Mouse (Mus musculus) stomach, postnatal 0 days (tissue): ENCODE data around the gene Prl8a8. TPM values are rescaled to one million over a fixed set of nuclear protein-coding genes. Genes with fewer than 3 reads are reported as not detected.

ENCODE experiments used
- ATAC-seq: fragments of 200-750 bp; cut with Nextera tagmentation; 2 replicates; pipeline ENCODE4 v1.8.0; 2017; ENCODE audit not compliant: low FRiP score, low TSS enrichment
- DNase-seq: peaks from one replicate; pipeline ENCODE4 v3.0.0-alpha.2; 2016; ENCODE audit warnings: low spot score
- H3K27ac ChIP-seq: fragments of 300-500 bp; sonication (generic); replicated peaks from 2 replicates; pipeline ENCODE4 v1.5.1; 2014; ENCODE audit warnings: mild to moderate bottlenecking, control low read depth
- H3K27me3 ChIP-seq: fragments of 300-500 bp; sonication (generic); 2 replicates; pipeline ENCODE4 v1.6.1; 2014; ENCODE audit warnings: low read length; ENCODE audit not compliant: control insufficient read depth, insufficient read depth
- H3K36me3 ChIP-seq: fragments of 300-500 bp; sonication (generic); 2 replicates; pipeline ENCODE4 v1.6.1; 2014; ENCODE audit warnings: low read length, mixed read lengths; ENCODE audit not compliant: control insufficient read depth, insufficient read depth
- H3K4me1 ChIP-seq: fragments of 300-500 bp; sonication (generic); replicated peaks from 2 replicates; pipeline ENCODE4 v1.6.1; 2014; ENCODE audit warnings: antibody characterized with exemption; ENCODE audit not compliant: control insufficient read depth, insufficient read depth
- H3K4me2 ChIP-seq: fragments of 300-500 bp; sonication (generic); replicated peaks from 2 replicates; pipeline ENCODE4 v1.6.1; 2014; ENCODE audit warnings: low read depth, mild to moderate bottlenecking, control low read depth, moderate library complexity
- H3K4me3 ChIP-seq: fragments of 300-500 bp; sonication (generic); 2 replicates; pipeline ENCODE4 v1.5.1; 2014; ENCODE audit warnings: low read depth, low read length, control low read depth
- H3K9ac ChIP-seq: fragments of 300-500 bp; sonication (generic); 2 replicates; pipeline ENCODE4 v1.6.1; 2014; ENCODE audit warnings: mild to moderate bottlenecking, low read length, control low read depth, mixed read lengths
- H3K9me3 ChIP-seq: fragments of 300-500 bp; sonication (generic); 2 replicates; pipeline ENCODE4 v1.6.1; 2016; ENCODE audit warnings: low read length; ENCODE audit not compliant: control insufficient read depth
- CTCF ChIP-seq: IDR thresholded peaks from 2 replicates; pipeline ENCODE4 v1.5.1; 2016; ENCODE audit warnings: antibody characterized with exemption, low read depth, mild to moderate bottlenecking, moderate library complexity
- EP300 ChIP-seq: optimal IDR thresholded peaks from 2 replicates; pipeline ENCODE3; 2016; ENCODE audit warnings: antibody characterized with exemption
- WGBS: fragments of 180-500 bp; shearing (Covaris S2); extraction: QIAGEN DNeasy Blood & Tissue Kit; methylation state at CpG from one replicate; pipeline ENCODE4 v1.1.7; 2014; 5-methylcytosine and 5-hydroxymethylcytosine counted together
- polyA plus RNA-seq: library from polyadenylated mRNA; unstranded; fragments of >200 nt; fragmentation: Nextera tagmentation; extraction: Ambion mirVana; gene quantifications from 2 replicates; pipeline ENCODE4 v1.2.1, GENCODE M21; 2015

Gene Prl8a8
- not detected in 2 replicates for polyA plus RNA-seq

DNA sequence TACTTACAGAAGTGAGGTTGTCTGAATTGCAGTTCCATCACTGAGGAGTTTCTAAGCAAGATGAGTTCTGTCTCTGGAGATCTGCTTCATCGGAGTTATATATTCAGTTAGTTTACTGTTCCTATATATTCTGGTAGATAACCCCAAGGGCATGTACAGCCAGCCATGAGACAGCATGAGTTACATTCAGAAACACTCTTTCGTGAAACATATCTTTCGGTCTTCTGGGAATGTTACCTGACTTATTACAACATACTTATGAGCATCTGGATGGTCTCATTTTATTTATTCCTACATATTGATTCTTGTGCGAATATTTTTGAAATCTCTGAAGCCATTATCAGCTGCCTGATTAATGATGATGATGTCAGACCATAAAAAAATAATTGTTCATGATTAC is at the start of gene Prl8a8:
Gene Prl8a8, minus strand, starts transcription at position 101 of the 400 bp plus-strand sequence.
- 87% methylated on average over 4 of the region's 4 CpGs for WGBS
- ATAC-seq: no peak

DNA sequence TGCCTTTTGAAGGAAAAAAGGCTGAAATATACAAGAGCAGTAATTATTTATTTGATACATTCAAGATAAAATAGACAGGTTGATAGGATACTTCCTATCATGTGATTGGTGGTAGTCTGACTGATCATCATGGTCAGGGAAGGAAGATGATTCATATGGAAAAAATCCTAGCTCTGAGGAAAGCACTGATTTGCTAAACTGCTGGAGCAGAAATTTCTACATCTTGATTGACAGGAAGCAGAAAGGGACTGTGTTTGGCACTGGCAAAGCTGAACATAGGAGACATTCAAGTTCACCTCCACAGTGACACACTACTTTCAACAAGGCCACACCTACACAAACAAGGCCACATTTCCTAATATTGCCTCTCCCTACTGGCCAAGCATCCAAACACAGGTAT is 40.3 kb upstream of the Prl8a8 start:
- no peaks in the 10 kb centered on the region for H3K36me3 ChIP-seq
- no peak overlapping the region for H3K4me3 ChIP-seq
- no peak for DNase-seq
- H3K4me2 ChIP-seq: no peak overlapping the region
- H3K9me3 ChIP-seq: no peaks in the 10 kb centered on the region
- no peak for TF ChIP-seq EP300
- TF ChIP-seq CTCF: no peak
- H3K9ac ChIP-seq: no peak overlapping the region
- H3K4me1 ChIP-seq: no peaks in the 10 kb centered on the region
- H3K27ac ChIP-seq: no peak overlapping the region
- ATAC-seq: no peak
- H3K27me3 ChIP-seq: no peaks in the 10 kb centered on the region

More for the DNA sequence above, at the start of gene Prl8a8:
- Histone ChIP-seq H3K27ac (no peak within 1 kb of the TSS), H3K4me1 (no peaks in the 10 kb centered on the region), H3K9me3 (no peaks in the 10 kb centered on the region), H3K9ac (no peak within 1 kb of the TSS), H3K36me3 (no peaks in the 10 kb centered on the region), H3K27me3 (no peaks in the 10 kb centered on the region), H3K4me2 (no peak within 1 kb of the TSS), H3K4me3 (no peak within 1 kb of the TSS)
- DNase-seq: no peak
- no peak for TF ChIP-seq CTCF
- no peak for TF ChIP-seq EP300

DNA sequence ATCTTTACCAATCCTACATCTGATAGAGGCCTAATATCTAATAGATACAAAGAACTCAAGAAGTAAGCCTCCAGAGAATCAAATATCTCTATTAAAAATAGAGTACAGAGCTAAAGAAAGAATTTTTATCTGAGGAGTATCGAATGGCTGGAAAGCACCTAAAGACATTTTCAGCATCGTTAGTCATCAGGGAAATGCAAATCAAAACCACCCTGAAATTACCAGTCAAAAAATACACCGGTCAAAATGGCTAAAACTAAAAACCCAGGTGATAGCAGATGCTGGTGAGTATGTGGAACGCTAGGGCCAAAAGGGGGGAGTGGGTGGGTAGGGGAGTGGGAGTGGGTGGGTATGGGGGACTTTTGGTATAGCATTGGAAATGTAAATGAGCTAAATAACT is 10.1 kb upstream of the Prl8a8 start:
- ATAC-seq (no peak), DNase-seq (no peak)
- no peak overlapping the region for H3K4me3 ChIP-seq
- 81% methylated on average over 4 of the region's 4 CpGs for WGBS
- H3K4me2 ChIP-seq: no peak overlapping the region
- no peak overlapping the region for H3K9ac ChIP-seq
- H3K4me1 ChIP-seq: no peaks in the 10 kb centered on the region
- H3K27me3 ChIP-seq: no peaks in the 10 kb centered on the region
- TF ChIP-seq EP300 (no peak), CTCF (no peak)
- H3K9me3 ChIP-seq: no peaks in the 10 kb centered on the region
- no peaks in the 10 kb centered on the region for H3K36me3 ChIP-seq
- no peak overlapping the region for H3K27ac ChIP-seq

DNA sequence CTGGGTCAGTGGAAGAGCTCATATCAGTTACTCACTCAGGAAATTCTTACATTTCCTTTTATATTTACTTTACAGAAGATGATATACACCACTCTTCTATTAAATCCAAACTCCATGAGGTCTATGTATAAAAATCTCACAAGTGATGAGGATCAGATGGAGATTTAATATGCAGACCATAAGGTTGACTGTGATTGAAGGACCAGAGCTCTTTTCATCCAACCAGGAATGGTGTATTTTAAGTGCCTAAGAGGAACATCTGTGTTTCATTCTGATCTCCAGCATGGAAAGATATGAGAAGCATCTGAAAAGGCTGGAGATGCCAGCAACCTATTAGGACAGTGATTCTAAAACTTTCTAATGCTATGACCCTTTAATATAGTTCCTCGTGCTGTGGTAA is 5.4 kb downstream of the Prl8a8 start:
- Histone ChIP-seq H3K36me3 (no peaks in the 10 kb centered on the region), H3K27ac (no peak overlapping the region), H3K9ac (no peak overlapping the region), H3K4me3 (no peak overlapping the region), H3K4me2 (no peak overlapping the region), H3K4me1 (no peaks in the 10 kb centered on the region), H3K9me3 (no peaks in the 10 kb centered on the region), H3K27me3 (no peaks in the 10 kb centered on the region)
- ATAC-seq (no peak), DNase-seq (no peak)
- TF ChIP-seq EP300 (no peak), CTCF (no peak)
- whole genome bisulfite sequencing: 84% methylated on average over 1 of the region's 1 CpGs

Other genes starting within 250 kb of the Prl8a8 start
- not detected in 2 replicates for gene Prl6a1, start 200.6 kb downstream of the Prl8a8 start, polyA plus RNA-seq
- gene Prl8a2, start 167.5 kb downstream of the Prl8a8 start, polyA plus RNA-seq: not detected in 2 replicates
- gene Prl2b1, start 122.4 kb downstream of the Prl8a8 start, polyA plus RNA-seq: not detected in 2 replicates
- not detected in 2 replicates for gene Prl8a6, start 74.5 kb downstream of the Prl8a8 start, polyA plus RNA-seq
- not detected in 2 replicates for gene Prl8a9, start 51.4 kb upstream of the Prl8a8 start, polyA plus RNA-seq
- not detected in 2 replicates for gene Prl8a1, start 69.0 kb upstream of the Prl8a8 start, polyA plus RNA-seq
- gene Prl7b1, start 97.4 kb upstream of the Prl8a8 start, polyA plus RNA-seq: not detected in 2 replicates
- not detected in 2 replicates for gene Prl7a1, start 129.3 kb upstream of the Prl8a8 start, polyA plus RNA-seq
- not detected in 2 replicates for gene Prl7a2, start 154.8 kb upstream of the Prl8a8 start, polyA plus RNA-seq
- not detected in 2 replicates for gene Prl7d1, start 203.5 kb upstream of the Prl8a8 start, polyA plus RNA-seq